Comparison of ENCODE assay signal across 10 mouse cellular contexts in the genomic region with DNA sequence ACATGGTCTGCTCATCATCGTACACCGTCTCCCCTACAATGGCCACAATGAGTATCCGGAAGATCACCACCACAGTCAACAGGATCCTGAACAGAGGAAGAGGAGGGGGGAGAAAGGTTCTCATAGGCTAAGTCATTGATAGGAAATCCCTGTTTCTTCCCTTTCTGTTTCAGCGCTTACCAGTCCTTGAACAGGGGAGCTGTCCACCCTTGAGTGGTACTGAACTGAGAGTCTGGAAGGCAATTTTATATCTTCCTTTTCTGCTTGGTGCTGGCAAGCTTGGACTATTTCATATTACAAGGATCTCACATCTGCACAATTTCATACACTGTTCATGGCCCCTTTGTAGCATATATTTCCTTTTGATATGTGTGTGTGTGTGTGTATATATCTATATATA. TPM values are rescaled to one million over a fixed set of nuclear protein-coding genes. Genes with fewer than 3 reads are reported as not detected.
DNase-seq lines count a peak whose midpoint lies in the region; ATAC-seq and TF ChIP-seq lines count a peak whose summit lies in the region.
"Had no signal": no experiment of that assay in that cellular context is flagged by ENCODE, and none has a peak within 500 bp of the region (broad histone marks: within the 10 kb centered on the region; RNA-seq: fewer than 3 reads in every experiment).

No protein-coding gene starts in this region.

- no peaks in the 10 kb centered on the region for H3K36me3 ChIP-seq in forebrain, embryonic 12.5 days (replicated peaks)
- no peaks in the 10 kb centered on the region for H3K36me3 ChIP-seq in limb, embryonic 10.5 days
- no peaks in the 10 kb centered on the region for H3K36me3 ChIP-seq in neural tube, embryonic 13.5 days

- TF ChIP-seq CTCF in left cerebral cortex, adult 2 months (IDR thresholded peaks at IDR 0.05) = no peak

- 0 out of 2 replicates have a peak overlapping the region, but pooled peaks have one; percentile 4 for H3K4me2 ChIP-seq in forebrain, embryonic 12.5 days
- H3K4me2 ChIP-seq in neural tube, embryonic 13.5 days = peak overlapping the region; percentile 85

- no peak for ATAC-seq in forebrain, embryonic 12.5 days (ENCODE audit: low FRiP score)
- ATAC-seq in neural tube, embryonic 13.5 days (ENCODE audit: low read depth) = no peak

- WGBS in forebrain, embryonic 12.5 days = 43% methylated on average over 4 of the region's 4 CpGs
- WGBS in limb, embryonic 10.5 days = 45% methylated on average over 4 of the region's 4 CpGs
- 51% methylated on average over 4 of the region's 4 CpGs for WGBS in neural tube, embryonic 13.5 days

- intact Hi-C loops in left cerebral cortex, adult 2 months (cut with DNase I) = no loop called here

- H3K27ac ChIP-seq in forebrain, embryonic 12.5 days = no peak overlapping the region
- H3K27ac ChIP-seq in limb, embryonic 10.5 days = no peak overlapping the region
- H3K27ac ChIP-seq in neural tube, embryonic 13.5 days (replicated peaks) = no peak overlapping the region
- no peak overlapping the region for H3K27ac ChIP-seq in left cerebral cortex, adult 2 months

- peaks cover 46% of the 10 kb centered on the region for H3K27me3 ChIP-seq in forebrain, embryonic 12.5 days
- H3K27me3 ChIP-seq in limb, embryonic 10.5 days (ENCODE audit: low read depth, poor library complexity, severe bottlenecking) = peaks cover 54% of the 10 kb centered on the region
- peaks cover 44% of the 10 kb centered on the region for H3K27me3 ChIP-seq in neural tube, embryonic 13.5 days

- H3K9ac ChIP-seq in forebrain, embryonic 12.5 days = no peak overlapping the region
- no peak overlapping the region for H3K9ac ChIP-seq in neural tube, embryonic 13.5 days

- H3K4me1 ChIP-seq in forebrain, embryonic 12.5 days = peaks cover 11% of the 10 kb centered on the region
- peaks cover 12% of the 10 kb centered on the region for H3K4me1 ChIP-seq in limb, embryonic 10.5 days
- H3K4me1 ChIP-seq in neural tube, embryonic 13.5 days (replicated peaks) = peaks cover 19% of the 10 kb centered on the region

- 0 out of 2 replicates have a peak overlapping the region, but pooled peaks have one; percentile 1 for H3K4me3 ChIP-seq in forebrain, embryonic 12.5 days (replicated peaks)
- no peak overlapping the region for H3K4me3 ChIP-seq in limb, embryonic 10.5 days
- H3K4me3 ChIP-seq in neural tube, embryonic 13.5 days = peak overlapping the region; percentile 56
- H3K4me3 ChIP-seq in left cerebral cortex, adult 2 months = no peak overlapping the region

- H3K9me3 ChIP-seq in forebrain, embryonic 12.5 days = no peaks in the 10 kb centered on the region
- no peaks in the 10 kb centered on the region for H3K9me3 ChIP-seq in limb, embryonic 10.5 days (replicated peaks)
- no peaks in the 10 kb centered on the region for H3K9me3 ChIP-seq in neural tube, embryonic 13.5 days

- DNase-seq in adrenal gland, adult (ENCODE audit: inconsistent age in 2 of 2, low spot score in 1 of 2) = peak; percentile 36 to 79
- DNase-seq in adrenal gland, postnatal 4 days (ENCODE audit: low spot score in 2 of 2) = no peak
- DNase-seq in ES-CJ7 (ENCODE audit: low read depth, low spot score) = peak; percentile 67
- DNase-seq in limb, embryonic 10.5 days (ENCODE audit: low spot score) = peak; percentile 67
- DNase-seq in frontal cortex, postnatal 14 days (ENCODE audit: low spot score in 2 of 2) = no peak
- DNase-seq in left cerebral cortex, adult 2 months (ENCODE audit: extremely low spot score in 1 of 2, low spot score in 2 of 2) = no peak

RNA-seq across cellular contexts. Expression of a gene that starts 1.6 kb away (rescaled TPM):
- total RNA-seq in adrenal gland, postnatal 4 days (2021) = 10 to 100 TPM; 20.5 to 21.3 TPM
- polyA plus RNA-seq in forebrain, embryonic 12.5 days (2016; fragmentation: Nextera tagmentation; extraction: Ambion mirVana) = 2.2 and 2.6 TPM in 2 replicates
- not detected in 2 replicates for polyA plus RNA-seq in limb, embryonic 10.5 days (2016; fragmentation: Nextera tagmentation; extraction: Ambion mirVana)
- polyA plus RNA-seq in neural tube, embryonic 13.5 days (2015; fragmentation: Nextera tagmentation; extraction: Ambion mirVana) = 3.9 and 4.7 TPM in 2 replicates
- total RNA-seq in left cerebral cortex, adult 2 months (2021) = 1 to 10 TPM; 5.3 to 6.8 TPM
- polyA plus RNA-seq: C2C12; spleen, adult 2 months had no signal

RNA-seq across cellular contexts. Expression of a gene that starts 41.5 kb away (rescaled TPM):
- 10 to 100 TPM in 1 of 2 experiments, 1 to 10 TPM in 1; 7.6 to 23.1 TPM for total RNA-seq in adrenal gland, postnatal 4 days (2021)
- 2.7 and 6.4 TPM in 2 replicates for polyA plus RNA-seq in forebrain, embryonic 12.5 days (2016; fragmentation: Nextera tagmentation; extraction: Ambion mirVana)
- 9.9 and 27.4 TPM in 2 replicates for polyA plus RNA-seq in limb, embryonic 10.5 days (2016; fragmentation: Nextera tagmentation; extraction: Ambion mirVana)
- polyA plus RNA-seq in neural tube, embryonic 13.5 days (2015; fragmentation: Nextera tagmentation; extraction: Ambion mirVana) = 100 and 107 TPM in 2 replicates
- total RNA-seq in left cerebral cortex, adult 2 months (2021) = not detected

Comparison
In these comparisons a context has a peak if more than half of its experiments do, and no peak if none do; other contexts are left out.
1. DNase-seq: peak in adrenal gland, adult (2 of 2), ES-CJ7 (single experiment) and limb, embryonic 10.5 days (single experiment); none in adrenal gland, postnatal 4 days (0 of 2), frontal cortex, postnatal 14 days (0 of 2) and left cerebral cortex, adult 2 months (0 of 2).
2. H3K4me3 ChIP-seq: peak in forebrain, embryonic 12.5 days (single experiment) and neural tube, embryonic 13.5 days (single experiment); none in limb, embryonic 10.5 days (single experiment) and left cerebral cortex, adult 2 months (single experiment).